Mouse (Mus musculus) liver, postnatal 0 days (tissue): ENCODE results near the gene Sema6b.

Experiments
- CTCF ChIP-seq: sonication (generic); IDR thresholded peaks from 2 replicates; pipeline ENCODE4 v1.5.1; 2016; ENCODE audit warnings: antibody characterized with exemption, low read depth
- EP300 ChIP-seq: IDR thresholded peaks from 2 replicates; pipeline ENCODE4 v1.6.1; 2016; ENCODE audit warnings: antibody characterized with exemption, low read depth, mild to moderate bottlenecking

DNA sequence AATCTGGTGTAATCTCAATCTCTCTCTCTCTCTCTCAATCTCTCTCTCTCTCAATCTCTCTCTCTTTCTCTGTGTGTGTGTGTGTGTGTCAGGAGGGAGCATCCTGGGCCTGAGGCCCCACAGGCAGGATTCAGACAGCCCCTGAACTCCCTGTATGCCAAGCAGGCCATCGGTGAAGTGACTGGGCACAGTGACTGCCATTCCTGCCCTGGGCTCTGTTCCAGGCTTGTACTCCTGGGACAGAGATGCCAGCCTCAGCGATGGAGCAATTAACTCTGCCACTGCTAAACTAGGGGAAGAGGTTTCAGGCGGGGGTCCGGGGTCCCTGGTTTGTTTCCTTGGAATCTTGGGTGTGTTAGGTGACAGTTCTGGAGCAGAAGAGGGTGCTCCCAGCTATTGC lies 29.6 kb downstream of the Sema6b start:
- TF ChIP-seq CTCF: no peak
- TF ChIP-seq EP300: no peak
